In genomic region chr11:102408344-102408876, GRCm38 (mm10) we compare ENCODE assay signal across 8 mouse cellular contexts. TPM values are rescaled to one million over a fixed set of nuclear protein-coding genes. Genes with fewer than 3 reads are reported as not detected.
DNase-seq lines count a peak whose midpoint lies in the region; ATAC-seq and TF ChIP-seq lines count a peak whose summit lies in the region.

No protein-coding gene starts in this region.

- TF ChIP-seq POLR2A in cortical plate, adult 2 months (IDR thresholded peaks at IDR 0.05; ENCODE audit: extremely low read depth, insufficient read depth, low read length), result peak; percentile 82

- H3K4me1 ChIP-seq in cortical plate, adult 2 months (ENCODE audit: control insufficient read depth, insufficient read depth, low read length), result 0 out of 2 replicates have a peak, but pooled peaks cover 2% of the 10 kb centered on the region
- peaks cover 57% of the 10 kb centered on the region for H3K4me1 ChIP-seq in megakaryocyte, embryonic 14.5 days

- H3K27ac ChIP-seq in cortical plate, adult 2 months (ENCODE audit: insufficient read depth, low read length), result 0 out of 2 replicates have a peak overlapping the region, but pooled peaks have one; percentile 32

- H3K27me3 ChIP-seq in megakaryocyte, embryonic 14.5 days (replicated peaks), result peaks cover 5% of the 10 kb centered on the region

- H3K9me3 ChIP-seq in megakaryocyte, embryonic 14.5 days, result no peaks in the 10 kb centered on the region

- TF ChIP-seq CTCF in cortical plate, adult 2 months (IDR thresholded peaks at IDR 0.05; ENCODE audit: extremely low read depth, insufficient read depth, low read length), result no peak

- DNase-seq in gastrocnemius, adult 8-10 months (ENCODE audit: low spot score in 2 of 2), result peak; percentile 95 to 96
- DNase-seq in hindlimb bud, embryonic 11.5 days (ENCODE audit: extremely low spot score, low read depth, low spot score), result peak; percentile 93
- DNase-seq in left cerebral cortex, adult 8-10 months (ENCODE audit: low spot score in 2 of 2), result peak; percentile 93 to 97
- DNase-seq in right cerebral cortex, postnatal 10 days (ENCODE audit: low spot score in 2 of 2), result peak; percentile 98 to 99
- peak; percentile 87 for DNase-seq in urinary bladder, postnatal 25 days (ENCODE audit: low spot score)

- peaks cover 23% of the 10 kb centered on the region for H3K36me3 ChIP-seq in megakaryocyte, embryonic 14.5 days (replicated peaks; ENCODE audit: low read length)

- ATAC-seq in activated CD4-positive, CD25-positive, alpha-beta regulatory T cell, adult 4 months, result peak; percentile 94

- H3K4me3 ChIP-seq in cortical plate, adult 2 months (ENCODE audit: insufficient read depth, low read length), result peak overlapping the region; percentile 76
- H3K4me3 ChIP-seq in megakaryocyte, embryonic 14.5 days (replicated peaks), result peak overlapping the region; percentile 96

RNA-seq across cellular contexts. Expression of gene Slc25a39, which starts 0.7 kb away (rescaled TPM):
- polyA plus RNA-seq in activated CD4-positive, CD25-positive, alpha-beta regulatory T cell, adult 4 months (2017; shearing (Covaris generic)), result 10 to 100 TPM; 50.9 to 65.4 TPM
- 85.9 and 88.4 TPM in 2 replicates for polyA plus RNA-seq in cortical plate, adult 2 months (2012; rRNA removed)
- 10 to 100 TPM; 61.2 to 72.2 (median 66.7) TPM for total RNA-seq in gastrocnemius, adult 8-10 months (2022)
- 10 to 100 TPM; 64.1 to 75.4 (median 68.9) TPM for total RNA-seq in left cerebral cortex, adult 8-10 months (2022)
- 164 and 165 TPM in 2 replicates for polyA plus RNA-seq in megakaryocyte, embryonic 14.5 days (2012; ENCODE audit: insufficient read depth, low replicate concordance)

RNA-seq across cellular contexts. Expression of gene Rundc3a, which starts 15.2 kb away (rescaled TPM):
- 1 to 10 TPM; 2.4 TPM for polyA plus RNA-seq in activated CD4-positive, CD25-positive, alpha-beta regulatory T cell, adult 4 months (2017; shearing (Covaris generic))
- 511 and 558 TPM in 2 replicates for polyA plus RNA-seq in cortical plate, adult 2 months (2012; rRNA removed)
- under 1 TPM in 1 of 4 experiments, not detected in 3; 0.21 TPM for total RNA-seq in gastrocnemius, adult 8-10 months (2022)
- total RNA-seq in left cerebral cortex, adult 8-10 months (2022), result 100 to 1,000 TPM; 433 to 468 (median 439) TPM
- 3.8 and 6.6 TPM in 2 replicates for polyA plus RNA-seq in megakaryocyte, embryonic 14.5 days (2012; ENCODE audit: insufficient read depth, low replicate concordance)

RNA-seq across cellular contexts. Expression of gene Grn, which starts 21.7 kb away (rescaled TPM):
- polyA plus RNA-seq in activated CD4-positive, CD25-positive, alpha-beta regulatory T cell, adult 4 months (2017; shearing (Covaris generic)), result 10 to 100 TPM; 23.7 to 30.3 TPM
- 64.6 and 67.2 TPM in 2 replicates for polyA plus RNA-seq in cortical plate, adult 2 months (2012; rRNA removed)
- 10 to 100 TPM; 12.2 to 21.8 (median 17.0) TPM for total RNA-seq in gastrocnemius, adult 8-10 months (2022)
- total RNA-seq in left cerebral cortex, adult 8-10 months (2022), result 100 to 1,000 TPM in 2 of 4 experiments, 10 to 100 TPM in 2; 51.6 to 142 (median 80.2) TPM
- polyA plus RNA-seq in megakaryocyte, embryonic 14.5 days (2012; ENCODE audit: insufficient read depth, low replicate concordance), result 44.1 and 152 TPM in 2 replicates

RNA-seq across cellular contexts. Expression of gene Fam171a2, which starts 39.1 kb away (rescaled TPM):
- polyA plus RNA-seq in activated CD4-positive, CD25-positive, alpha-beta regulatory T cell, adult 4 months (2017; shearing (Covaris generic)), result not detected
- 77.9 and 78.3 TPM in 2 replicates for polyA plus RNA-seq in cortical plate, adult 2 months (2012; rRNA removed)
- total RNA-seq in gastrocnemius, adult 8-10 months (2022), result 1 to 10 TPM in 3 of 4 experiments, under 1 TPM in 1; 0.97 to 1.5 (median 1.2) TPM
- 100 to 1,000 TPM in 2 of 4 experiments, 10 to 100 TPM in 2; 88.3 to 104 (median 96.8) TPM for total RNA-seq in left cerebral cortex, adult 8-10 months (2022)
- polyA plus RNA-seq in megakaryocyte, embryonic 14.5 days (2012; ENCODE audit: insufficient read depth, low replicate concordance), result 1.7 and 1.8 TPM in 2 replicates

RNA-seq across cellular contexts. Expression of gene Slc4a1, which starts 42.4 kb away (rescaled TPM):
- polyA plus RNA-seq in activated CD4-positive, CD25-positive, alpha-beta regulatory T cell, adult 4 months (2017; shearing (Covaris generic)), result 1 to 10 TPM in 1 of 2 experiments, not detected in 1; 2.9 TPM
- polyA plus RNA-seq in cortical plate, adult 2 months (2012; rRNA removed), result 0.02 and 0.04 TPM in 2 replicates
- total RNA-seq in gastrocnemius, adult 8-10 months (2022), result 1 to 10 TPM in 1 of 4 experiments, not detected in 3; 1.0 TPM
- total RNA-seq in left cerebral cortex, adult 8-10 months (2022), result under 1 TPM in 3 of 4 experiments, not detected in 1; 0.08 to 0.41 (median 0.24) TPM
- polyA plus RNA-seq in megakaryocyte, embryonic 14.5 days (2012; ENCODE audit: insufficient read depth, low replicate concordance), result 0.13 and 2.8 TPM in 2 replicates

Comparison
In these comparisons a context has a peak if more than half of its experiments do, and no peak if none do; other contexts are left out.
1. Peak in every context shown above with its lines: DNase-seq, ATAC-seq, H3K4me3 ChIP-seq and H3K27ac ChIP-seq.
2. RNA of gene Rundc3a, which starts 15.2 kb away (polyA plus RNA-seq): 511 to 558 TPM in cortical plate, adult 2 months; 3.8 to 6.6 TPM in megakaryocyte, embryonic 14.5 days and 2.4 TPM in activated CD4-positive, CD25-positive, alpha-beta regulatory T cell, adult 4 months; every median in the first group is over 10 times any median in the second.